Mouse (Mus musculus) thymus, adult 2 months (tissue): Measurements from ENCODE around the gene 2700097O09Rik. TPM values are rescaled to one million over a fixed set of nuclear protein-coding genes. Genes with fewer than 3 reads are reported as not detected.
A peak's percentile ranks its signal among the peaks of the same experiment; 100 is the strongest.
"Not testable (repeated sequence)": the region's sequence is repeated elsewhere in the genome, so short reads cannot be mapped to it uniquely, and the experiment has no call there.

Experiments
- DNase-seq: peaks from one replicate; pipeline ENCODE4 v3.0.0; 2021
- H3K27ac ChIP-seq: fragments of 200-500 bp; 2 replicates; pipeline ENCODE4 v1.5.1; 2012; ENCODE audit warnings: low read length, control low read depth; ENCODE audit not compliant: control insufficient read depth, insufficient read depth
- H3K27me3 ChIP-seq: fragments of 200-500 bp; 2 replicates; pipeline ENCODE4 v1.6.1; 2012; ENCODE audit warnings: mild to moderate bottlenecking, low read length, moderate library complexity, mixed read lengths; ENCODE audit not compliant: control insufficient read depth, insufficient read depth
- H3K36me3 ChIP-seq: fragments of 200-500 bp; 2 replicates; pipeline ENCODE4 v1.6.1; 2012; ENCODE audit warnings: mild to moderate bottlenecking, low read length, moderate library complexity; ENCODE audit not compliant: control insufficient read depth, insufficient read depth
- H3K4me1 ChIP-seq: fragments of 200-500 bp; replicated peaks from 2 replicates; pipeline ENCODE4 v1.6.1; 2012; ENCODE audit warnings: low read length; ENCODE audit not compliant: control insufficient read depth, insufficient read depth
- H3K4me3 ChIP-seq: fragments of 200-500 bp; 2 replicates; pipeline ENCODE4 v1.5.1; 2012; ENCODE audit warnings: mild to moderate bottlenecking, low read length, control low read depth, moderate library complexity; ENCODE audit not compliant: control insufficient read depth, insufficient read depth
- CTCF ChIP-seq: fragments of 200-500 bp; IDR thresholded peaks from 2 replicates; pipeline ENCODE4 v1.5.1; 2012; ENCODE audit warnings: mild to moderate bottlenecking, control low read depth, low read length, moderate library complexity, borderline replicate concordance; ENCODE audit not compliant: control insufficient read depth, poor library complexity, insufficient read depth; ENCODE audit errors: extremely low read depth
- POLR2A ChIP-seq: fragments of 200-500 bp; IDR thresholded peaks from 2 replicates; pipeline ENCODE4 v1.6.1; 2012; ENCODE audit warnings: mild to moderate bottlenecking, low read length, control low read depth, moderate library complexity; ENCODE audit not compliant: control insufficient read depth, poor library complexity, insufficient read depth; ENCODE audit errors: extremely low read depth
- WGBS: fragments of 180-500 bp; shearing (Covaris S2); methylation state at CpG from one replicate; pipeline ENCODE4 v1.1.7; 2018; 5-methylcytosine and 5-hydroxymethylcytosine counted together
- polyA plus RNA-seq: library from polyadenylated mRNA; depleted of rRNA; stranded (reverse); fragments of >200 nt; gene quantifications from 2 replicates; pipeline ENCODE4 v1.2.3, GENCODE M21; 2012; rRNA removed

2700097O09Rik gene
- 5.4 and 6.5 TPM in 2 replicates for polyA plus RNA-seq

GRCm38 (mm10) chr12:55079726-55080600 is at the start of gene 2700097O09Rik, which contains the start of gene Srp54a:
TSS of gene 2700097O09Rik (minus strand) at chr12:55080110.
TSS of gene Srp54a (plus strand) at chr12:55080262.
- TF ChIP-seq POLR2A (peak; percentile 42; the same call in 1 of the 2 replicates), CTCF (0 out of 2 replicates have a peak, but pooled peaks have one; percentile 31)
- Histone ChIP-seq H3K27ac (peak within 1 kb of the TSS; percentile 72), H3K4me3 (peak within 1 kb of the TSS; percentile 97)
- H3K27me3 ChIP-seq, H3K36me3 ChIP-seq, H3K4me1 ChIP-seq: not testable (repeated sequence)
- under 1% methylated on average over 60 of the region's 60 CpGs for WGBS
- peak; percentile 91 for DNase-seq

- H3K4me1 ChIP-seq, H3K27me3 ChIP-seq: not testable (repeated sequence)
Measured at GRCm38 (mm10) chr12:55124731-55125130, 44.8 kb upstream of the 2700097O09Rik start.

GRCm38 (mm10) chr12:55124242-55124641 is 44.3 kb upstream of the 2700097O09Rik start, which contains the start of gene Fam177a:
TSS of gene Fam177a (plus strand) at chr12:55124469.
- H3K36me3 ChIP-seq, H3K4me3 ChIP-seq, H3K4me1 ChIP-seq, DNase-seq, H3K27me3 ChIP-seq, H3K27ac ChIP-seq: not testable (repeated sequence)
- WGBS: no CpG with 5 or more reads among the region's 40 CpGs

More at GRCm38 (mm10) chr12:55124731-55125130, 44.8 kb upstream of the 2700097O09Rik start:
- WGBS: no CpG with 5 or more reads among the region's 18 CpGs
- not testable (repeated sequence) for DNase-seq, H3K27ac ChIP-seq, H3K36me3 ChIP-seq, H3K4me3 ChIP-seq

GRCm38 (mm10) chr12:55112616-55113015 is 32.7 kb upstream of the 2700097O09Rik start:
- not testable (repeated sequence) for DNase-seq, H3K27ac ChIP-seq, H3K36me3 ChIP-seq, H3K27me3 ChIP-seq, H3K4me3 ChIP-seq, H3K4me1 ChIP-seq
- WGBS: no CpG with 5 or more reads among the region's 7 CpGs

- H3K4me1 ChIP-seq, H3K36me3 ChIP-seq, H3K27ac ChIP-seq, DNase-seq, H3K4me3 ChIP-seq, H3K27me3 ChIP-seq: not testable (repeated sequence)
- 95% methylated on average over 1 of the region's 7 CpGs for WGBS
Measured at GRCm38 (mm10) chr12:55092127-55092526, 12.2 kb upstream of the 2700097O09Rik start.

GRCm38 (mm10) chr12:55080601-55080942 is 662 bp upstream of the 2700097O09Rik start:
- WGBS: under 1% methylated on average over 25 of the region's 25 CpGs
- H3K4me1 ChIP-seq, H3K36me3 ChIP-seq, DNase-seq, H3K27me3 ChIP-seq: not testable (repeated sequence)
- peak overlapping the region; percentile 72 for H3K27ac ChIP-seq
- H3K4me3 ChIP-seq: peak overlapping the region; percentile 97

- not testable (repeated sequence) for DNase-seq, H3K4me1 ChIP-seq, H3K4me3 ChIP-seq, H3K36me3 ChIP-seq, H3K27me3 ChIP-seq, H3K27ac ChIP-seq
- 27% methylated on average over 2 of the region's 2 CpGs for WGBS
Measured at GRCm38 (mm10) chr12:55078706-55079105, 1.2 kb downstream of the 2700097O09Rik start.
